Mouse (Mus musculus): ENCODE measurements around the gene Pgrmc1. TPM values are rescaled to one million over a fixed set of nuclear protein-coding genes. Genes with fewer than 3 reads are reported as not detected.

Pgrmc1 gene
- polyA plus RNA-seq, 1 experiment from 2014 or later, result 370 TPM

GRCm38 (mm10) chrX:36598390-36598810, 394 bp downstream of the Pgrmc1 start:
- ATAC-seq (ENCODE audit: insufficient read depth, low FRiP score, low TSS enrichment) (peak; percentile 58), DNase-seq (ENCODE audit: low spot score) (no peak)
- H3K9ac ChIP-seq (ENCODE audit: low read length), result peak overlapping the region; percentile 80
- H3K36me3 ChIP-seq (ENCODE audit: control insufficient read depth, insufficient read depth, low read length), result no peaks in the 10 kb centered on the region
- H3K4me1 ChIP-seq (ENCODE audit: control insufficient read depth, insufficient read depth, low read length), result peaks cover 4% of the 10 kb centered on the region; the same call in 1 of the 2 replicates
- 28% methylated on average over 38 of the region's 41 CpGs for WGBS
- H3K4me3 ChIP-seq (ENCODE audit: low read depth, low read length), result peak overlapping the region; percentile 66
- no peaks in the 10 kb centered on the region for H3K27me3 ChIP-seq (ENCODE audit: control insufficient read depth, insufficient read depth, low read length)
- no peaks in the 10 kb centered on the region for H3K9me3 ChIP-seq (ENCODE audit: control insufficient read depth, low read length)
- H3K4me2 ChIP-seq (ENCODE audit: low read depth), result peak overlapping the region; percentile 51
- peak overlapping the region; percentile 70; the same call in 1 of the 2 replicates for H3K27ac ChIP-seq (ENCODE audit: low read depth, low read length)

DNA sequence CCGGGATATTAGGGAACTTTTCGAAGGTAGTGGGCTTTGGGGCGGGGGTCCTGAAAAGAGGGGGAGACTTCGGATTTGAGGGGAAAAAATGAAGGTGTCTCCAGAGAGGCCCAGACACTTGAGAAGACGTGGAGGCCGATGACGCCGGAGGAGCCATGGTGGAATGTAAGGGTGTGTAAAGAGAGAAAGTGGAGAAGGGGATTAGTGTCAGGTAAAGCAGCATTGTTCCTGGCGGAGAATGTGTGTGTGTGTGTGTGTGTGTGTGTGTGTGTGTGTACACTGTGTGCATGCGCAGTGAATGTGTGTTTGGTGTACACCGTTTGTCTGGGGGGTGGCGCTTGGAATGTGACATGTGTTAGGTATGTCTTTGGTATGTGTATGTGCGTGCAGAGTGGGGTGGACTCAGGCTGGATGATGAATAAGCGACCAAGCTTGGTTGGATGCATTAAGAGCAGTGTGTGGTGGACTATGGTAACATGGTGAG, 897 bp downstream of the Pgrmc1 start:
- no peaks in the 10 kb centered on the region for H3K9me3 ChIP-seq (ENCODE audit: control insufficient read depth, low read length)
- 30% methylated on average over 14 of the region's 14 CpGs for WGBS
- H3K36me3 ChIP-seq (ENCODE audit: control insufficient read depth, insufficient read depth, low read length), result no peaks in the 10 kb centered on the region
- H3K27me3 ChIP-seq (ENCODE audit: control insufficient read depth, insufficient read depth, low read length), result no peaks in the 10 kb centered on the region
- peak overlapping the region; percentile 51 for H3K4me2 ChIP-seq (ENCODE audit: low read depth)
- H3K27ac ChIP-seq (ENCODE audit: low read depth, low read length), result no peak overlapping the region
- ATAC-seq (ENCODE audit: insufficient read depth, low FRiP score, low TSS enrichment), result 0 out of 2 replicates have a peak, but pooled peaks have one; percentile 21
- H3K9ac ChIP-seq (ENCODE audit: low read length), result peak overlapping the region; percentile 80
- H3K4me3 ChIP-seq (ENCODE audit: low read depth, low read length), result peak overlapping the region; percentile 66
- DNase-seq (ENCODE audit: low spot score), result peak; percentile 28
- H3K4me1 ChIP-seq (ENCODE audit: control insufficient read depth, insufficient read depth, low read length), result peaks cover 4% of the 10 kb centered on the region; the same call in 1 of the 2 replicates

- no peak for ATAC-seq (ENCODE audit: insufficient read depth, low FRiP score, low TSS enrichment)
- peak overlapping the region; percentile 80; the same call in 1 of the 2 replicates for H3K9ac ChIP-seq (ENCODE audit: low read length)
- peaks cover 4% of the 10 kb centered on the region; the same call in 1 of the 2 replicates for H3K4me1 ChIP-seq (ENCODE audit: control insufficient read depth, insufficient read depth, low read length)
- H3K27ac ChIP-seq (ENCODE audit: low read depth, low read length), result no peak overlapping the region
- WGBS, result 54% methylated on average over 3 of the region's 3 CpGs
- H3K36me3 ChIP-seq (ENCODE audit: control insufficient read depth, insufficient read depth, low read length), result no peaks in the 10 kb centered on the region
- DNase-seq (ENCODE audit: low spot score), result peak; percentile 11
- H3K4me2 ChIP-seq (ENCODE audit: low read depth), result peak overlapping the region; percentile 51
- no peaks in the 10 kb centered on the region for H3K27me3 ChIP-seq (ENCODE audit: control insufficient read depth, insufficient read depth, low read length)
- H3K9me3 ChIP-seq (ENCODE audit: control insufficient read depth, low read length), result no peaks in the 10 kb centered on the region
- peak overlapping the region; percentile 66 for H3K4me3 ChIP-seq (ENCODE audit: low read depth, low read length)
Observed at GRCm38 (mm10) chrX:36599656-36600055, 1.6 kb downstream of the Pgrmc1 start.

DNA sequence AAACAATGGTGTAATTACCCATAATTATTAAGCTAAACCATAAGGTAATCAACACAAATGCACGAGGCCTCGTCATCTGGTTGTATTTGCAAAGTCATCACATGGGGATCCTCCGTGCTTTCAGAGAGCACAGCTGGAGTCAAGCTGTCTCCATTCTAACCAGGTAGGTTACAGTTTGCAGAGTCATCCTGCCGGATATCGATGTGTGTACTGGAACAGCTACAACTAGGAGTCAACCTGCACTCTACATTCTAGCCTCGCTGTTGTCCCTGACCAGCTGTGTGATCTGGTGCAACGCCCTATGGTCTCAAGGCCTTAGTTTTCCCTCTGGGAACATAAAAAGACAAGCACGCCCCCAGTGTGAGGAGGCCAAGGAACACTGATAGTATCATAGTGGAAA, 2.1 kb downstream of the Pgrmc1 start:
- WGBS, result 72% methylated on average over 8 of the region's 8 CpGs
- no peak overlapping the region for H3K4me3 ChIP-seq (ENCODE audit: low read depth, low read length)
- DNase-seq (ENCODE audit: low spot score) (no peak), ATAC-seq (ENCODE audit: insufficient read depth, low FRiP score, low TSS enrichment) (no peak)
- no peaks in the 10 kb centered on the region for H3K36me3 ChIP-seq (ENCODE audit: control insufficient read depth, insufficient read depth, low read length)
- H3K4me1 ChIP-seq (ENCODE audit: control insufficient read depth, insufficient read depth, low read length), result peaks cover 4% of the 10 kb centered on the region; the same call in 1 of the 2 replicates
- H3K4me2 ChIP-seq (ENCODE audit: low read depth), result peak overlapping the region; percentile 9; the same call in 1 of the 2 replicates
- H3K27ac ChIP-seq (ENCODE audit: low read depth, low read length), result no peak overlapping the region
- no peak overlapping the region for H3K9ac ChIP-seq (ENCODE audit: low read length)
- no peaks in the 10 kb centered on the region for H3K27me3 ChIP-seq (ENCODE audit: control insufficient read depth, insufficient read depth, low read length)
- no peaks in the 10 kb centered on the region for H3K9me3 ChIP-seq (ENCODE audit: control insufficient read depth, low read length)

- no peak overlapping the region for H3K9ac ChIP-seq (ENCODE audit: low read length)
- no peaks in the 10 kb centered on the region for H3K36me3 ChIP-seq (ENCODE audit: control insufficient read depth, insufficient read depth, low read length)
- H3K27me3 ChIP-seq (ENCODE audit: control insufficient read depth, insufficient read depth, low read length), result no peaks in the 10 kb centered on the region
- no peak for ATAC-seq (ENCODE audit: insufficient read depth, low FRiP score, low TSS enrichment)
- H3K27ac ChIP-seq (ENCODE audit: low read depth, low read length), result no peak overlapping the region
- WGBS, result 90% methylated on average over 2 of the region's 2 CpGs
- H3K4me3 ChIP-seq (ENCODE audit: low read depth, low read length), result no peak overlapping the region
- DNase-seq (ENCODE audit: low spot score), result no peak
- peaks cover 4% of the 10 kb centered on the region; the same call in 1 of the 2 replicates for H3K4me1 ChIP-seq (ENCODE audit: control insufficient read depth, insufficient read depth, low read length)
- no peaks in the 10 kb centered on the region for H3K9me3 ChIP-seq (ENCODE audit: control insufficient read depth, low read length)
- no peak overlapping the region for H3K4me2 ChIP-seq (ENCODE audit: low read depth)
Observed at GRCm38 (mm10) chrX:36602926-36603325, 4.9 kb downstream of the Pgrmc1 start.

DNA sequence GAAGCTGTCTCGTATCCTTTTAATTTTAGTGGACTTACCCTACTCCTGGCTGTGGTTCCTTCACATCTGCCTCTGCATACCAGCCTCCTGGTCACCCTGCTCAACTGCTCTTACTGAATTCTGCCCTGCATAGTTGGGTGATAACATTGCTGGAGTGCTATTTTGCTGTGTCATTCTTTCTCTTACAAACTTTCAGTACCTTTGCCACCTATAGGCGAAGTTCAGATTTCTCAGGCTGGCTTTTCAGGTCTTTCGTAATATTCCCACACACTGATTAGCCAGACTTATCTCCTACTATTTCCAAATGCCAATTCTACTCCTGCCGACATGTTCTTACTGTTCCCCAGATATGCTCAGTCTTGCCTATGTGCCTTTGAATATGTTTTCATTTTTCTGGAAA, 6.0 kb downstream of the Pgrmc1 start:
- ATAC-seq (ENCODE audit: insufficient read depth, low FRiP score, low TSS enrichment), result no peak
- Histone ChIP-seq H3K27ac (ENCODE audit: low read depth, low read length) (no peak overlapping the region), H3K4me3 (ENCODE audit: low read depth, low read length) (no peak overlapping the region), H3K9me3 (ENCODE audit: control insufficient read depth, low read length) (no peaks in the 10 kb centered on the region), H3K4me2 (ENCODE audit: low read depth) (no peak overlapping the region), H3K9ac (ENCODE audit: low read length) (no peak overlapping the region), H3K36me3 (ENCODE audit: control insufficient read depth, insufficient read depth, low read length) (no peaks in the 10 kb centered on the region), H3K27me3 (ENCODE audit: control insufficient read depth, insufficient read depth, low read length) (no peaks in the 10 kb centered on the region), H3K4me1 (ENCODE audit: control insufficient read depth, insufficient read depth, low read length) (peaks cover 4% of the 10 kb centered on the region; the same call in 1 of the 2 replicates)
- DNase-seq (ENCODE audit: low spot score), result no peak
- 86% methylated on average over 4 of the region's 4 CpGs for WGBS

- Histone ChIP-seq H3K4me2 (ENCODE audit: low read depth) (no peak overlapping the region), H3K36me3 (ENCODE audit: control insufficient read depth, insufficient read depth, low read length) (no peaks in the 10 kb centered on the region), H3K27ac (ENCODE audit: low read depth, low read length) (no peak overlapping the region), H3K9me3 (ENCODE audit: control insufficient read depth, low read length) (no peaks in the 10 kb centered on the region), H3K27me3 (ENCODE audit: control insufficient read depth, insufficient read depth, low read length) (no peaks in the 10 kb centered on the region), H3K9ac (ENCODE audit: low read length) (no peak overlapping the region), H3K4me1 (ENCODE audit: control insufficient read depth, insufficient read depth, low read length) (no peaks in the 10 kb centered on the region), H3K4me3 (ENCODE audit: low read depth, low read length) (no peak overlapping the region)
- DNase-seq (ENCODE audit: low spot score) (no peak), ATAC-seq (ENCODE audit: insufficient read depth, low FRiP score, low TSS enrichment) (no peak)
- WGBS, result 86% methylated on average over 2 of the region's 2 CpGs
Observed at GRCm38 (mm10) chrX:36609117-36609516, 11.1 kb downstream of the Pgrmc1 start.

GRCm38 (mm10) chrX:36628102-36628501, 30.1 kb downstream of the Pgrmc1 start:
- Histone ChIP-seq H3K4me1 (ENCODE audit: control insufficient read depth, insufficient read depth, low read length) (no peaks in the 10 kb centered on the region), H3K9me3 (ENCODE audit: control insufficient read depth, low read length) (no peaks in the 10 kb centered on the region), H3K27me3 (ENCODE audit: control insufficient read depth, insufficient read depth, low read length) (no peaks in the 10 kb centered on the region), H3K36me3 (ENCODE audit: control insufficient read depth, insufficient read depth, low read length) (no peaks in the 10 kb centered on the region), H3K4me2 (ENCODE audit: low read depth) (no peak overlapping the region), H3K4me3 (ENCODE audit: low read depth, low read length) (no peak overlapping the region), H3K9ac (ENCODE audit: low read length) (no peak overlapping the region), H3K27ac (ENCODE audit: low read depth, low read length) (no peak overlapping the region)
- DNase-seq (ENCODE audit: low spot score) (no peak), ATAC-seq (ENCODE audit: insufficient read depth, low FRiP score, low TSS enrichment) (no peak)
- WGBS, result 74% methylated on average over 3 of the region's 3 CpGs

- 11% methylated on average over 1 of the region's 1 CpGs for WGBS
- Histone ChIP-seq H3K4me3 (ENCODE audit: low read depth, low read length) (no peak overlapping the region), H3K27ac (ENCODE audit: low read depth, low read length) (no peak overlapping the region), H3K27me3 (ENCODE audit: control insufficient read depth, insufficient read depth, low read length) (no peaks in the 10 kb centered on the region), H3K36me3 (ENCODE audit: control insufficient read depth, insufficient read depth, low read length) (no peaks in the 10 kb centered on the region), H3K4me1 (ENCODE audit: control insufficient read depth, insufficient read depth, low read length) (no peaks in the 10 kb centered on the region), H3K9ac (ENCODE audit: low read length) (no peak overlapping the region), H3K9me3 (ENCODE audit: control insufficient read depth, low read length) (no peaks in the 10 kb centered on the region), H3K4me2 (ENCODE audit: low read depth) (no peak overlapping the region)
- ATAC-seq (ENCODE audit: insufficient read depth, low FRiP score, low TSS enrichment) (no peak), DNase-seq (ENCODE audit: low spot score) (no peak)
Observed at GRCm38 (mm10) chrX:36630771-36631170, 32.8 kb downstream of the Pgrmc1 start.
